Mouse (Mus musculus) kidney, adult 8-10 months (tissue): ENCODE measurements around the gene Ubac2.

Source experiments
- DNase-seq, 2 experiments: peaks; one replicate each; pipeline ENCODE4 v3.0.0; 2022

The Ubac2 gene

DNA sequence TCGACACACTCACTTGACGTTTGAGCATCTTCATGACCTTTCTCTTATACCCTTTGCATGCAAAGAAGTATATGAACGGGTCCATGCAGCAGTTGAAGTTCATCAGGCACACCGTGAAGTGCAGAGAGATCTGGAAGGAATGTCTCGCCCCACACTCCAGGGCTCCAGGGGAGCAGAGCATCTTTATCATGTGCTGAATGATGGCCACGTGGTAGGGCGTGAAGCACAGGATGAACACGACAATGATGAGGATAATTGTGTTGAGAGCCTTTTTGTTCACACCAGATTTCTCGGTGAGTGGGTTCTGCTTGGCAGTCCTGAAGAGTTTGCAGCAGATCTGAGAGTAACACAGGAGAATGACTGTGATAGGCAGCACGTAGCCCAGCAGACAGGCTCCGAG lies 75.7 kb downstream of the Ubac2 start:
- DNase-seq: no peak

DNA sequence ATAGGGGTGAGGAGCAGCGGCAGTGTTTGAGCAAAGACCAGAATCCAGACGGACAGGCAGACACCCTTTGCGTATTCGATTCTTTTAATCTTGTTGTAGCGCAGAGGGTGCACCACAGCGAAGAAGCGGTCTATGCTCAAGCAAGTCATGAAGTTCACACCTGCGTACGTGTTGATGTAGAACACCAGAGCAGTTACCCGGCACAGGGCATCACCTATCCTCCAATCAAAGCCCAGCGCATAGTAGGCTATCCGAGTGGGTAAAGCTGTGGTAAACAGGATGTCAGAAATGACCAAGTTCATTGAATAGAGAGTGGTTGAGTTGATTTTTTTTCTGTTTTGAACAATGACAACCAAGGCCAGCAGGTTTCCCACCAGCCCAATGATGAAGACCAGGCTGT lies 76.2 kb downstream of the Ubac2 start:
- no peak for DNase-seq

- no peak for DNase-seq
These were observed 76.9 kb downstream of the Ubac2 start for GRCm38 (mm10) chr14:121955176-121955795.

DNA sequence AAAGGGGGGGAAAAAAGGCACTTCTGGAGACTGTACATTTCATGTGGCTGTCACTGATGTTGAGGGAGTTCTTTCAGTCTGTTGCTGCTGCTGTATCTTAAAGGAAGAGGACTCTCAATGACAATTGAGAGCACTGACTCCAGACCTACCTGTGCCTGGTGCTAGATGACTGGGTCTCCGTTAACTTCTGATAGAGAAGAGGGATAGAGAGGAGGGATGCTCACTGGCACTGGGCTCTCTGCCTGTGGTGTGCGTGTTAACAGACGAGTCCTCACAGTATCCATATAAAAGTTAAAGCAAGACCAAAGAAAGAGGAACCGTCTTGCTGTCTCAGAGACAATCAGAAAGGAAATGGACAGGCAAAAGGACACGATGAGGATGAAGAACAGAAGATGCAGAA lies 77.9 kb downstream of the Ubac2 start:
- DNase-seq: no peak

GRCm38 (mm10) chr14:121957176-121957871 lies 78.9 kb downstream of the Ubac2 start:
- no peak for DNase-seq

- no peak for DNase-seq
These were observed 79.8 kb downstream of the Ubac2 start for GRCm38 (mm10) chr14:121958041-121958750.

- DNase-seq: no peak
These were observed 80.5 kb downstream of the Ubac2 start for GRCm38 (mm10) chr14:121958751-121959537.

- no peak for DNase-seq
These were observed 81.1 kb downstream of the Ubac2 start for GRCm38 (mm10) chr14:121959538-121959980.

- no peak for DNase-seq
These were observed 81.6 kb downstream of the Ubac2 start for GRCm38 (mm10) chr14:121960031-121960430.

GRCm38 (mm10) chr14:121960531-121960930 lies 82.1 kb downstream of the Ubac2 start:
- DNase-seq: no peak

- DNase-seq: no peak
These were observed 82.6 kb downstream of the Ubac2 start for GRCm38 (mm10) chr14:121960997-121961396.

GRCm38 (mm10) chr14:121961496-121962127 lies 83.2 kb downstream of the Ubac2 start:
- DNase-seq: no peak

GRCm38 (mm10) chr14:121962128-121962890 lies 83.9 kb downstream of the Ubac2 start:
- DNase-seq: no peak

DNA sequence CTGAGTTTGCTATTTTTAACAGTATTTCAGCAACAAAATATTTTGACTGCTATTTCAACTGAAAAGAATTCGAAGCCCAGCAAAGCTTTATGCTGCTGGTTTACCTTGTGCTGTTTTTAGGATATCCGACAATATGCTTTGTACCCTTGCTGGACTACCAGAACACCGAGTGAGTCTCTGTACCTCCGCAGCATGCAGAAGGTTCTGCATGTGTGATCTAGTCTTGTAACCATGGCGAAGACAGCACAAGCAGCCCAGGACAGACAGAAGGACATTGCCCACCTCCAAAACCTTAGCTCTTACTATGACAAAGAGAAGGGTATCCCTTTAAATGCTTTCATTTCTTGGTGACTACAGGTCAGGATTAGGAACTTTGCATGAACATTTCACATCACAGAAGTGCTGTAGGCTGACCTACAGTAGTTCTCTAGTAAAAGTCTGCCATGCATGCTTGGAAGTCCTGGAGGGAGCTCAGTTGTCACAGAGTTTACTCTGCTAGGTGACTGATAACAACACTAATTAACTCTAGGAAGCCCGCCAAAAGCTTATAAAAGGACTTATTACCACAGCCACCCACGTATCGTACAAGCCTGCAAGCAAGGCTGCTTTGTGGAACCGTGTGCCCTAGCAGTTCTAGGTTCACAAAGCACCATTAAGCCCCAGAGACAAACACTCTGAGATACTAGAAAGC lies 85.0 kb downstream of the Ubac2 start:
- DNase-seq: no peak

GRCm38 (mm10) chr14:121963942-121964335 lies 85.5 kb downstream of the Ubac2 start:
- DNase-seq: no peak

DNA sequence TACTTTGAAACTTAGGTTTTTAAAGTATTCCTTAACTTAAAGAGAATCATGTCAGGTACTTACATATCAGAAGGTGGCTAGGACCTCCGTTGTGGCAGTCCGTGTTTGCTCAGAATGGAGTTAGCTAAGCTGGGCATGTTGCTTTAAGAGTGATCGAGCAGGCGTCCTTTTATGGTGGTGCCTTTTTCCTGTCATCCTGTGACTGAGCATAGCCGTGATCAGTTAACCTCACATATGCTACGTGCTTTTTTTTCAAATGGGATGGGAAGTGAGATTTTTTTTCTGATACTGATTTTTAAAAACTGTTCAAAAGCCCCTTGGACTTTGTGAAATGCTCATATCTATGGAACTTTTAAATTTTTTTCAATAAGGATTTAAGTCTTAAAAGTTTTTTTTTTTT lies 86.6 kb downstream of the Ubac2 start, which contains the start of gene Gpr183:
Gene Gpr183, minus strand, starts transcription at position 206 of the 400 bp plus-strand sequence.
- DNase-seq: no peak

DNA sequence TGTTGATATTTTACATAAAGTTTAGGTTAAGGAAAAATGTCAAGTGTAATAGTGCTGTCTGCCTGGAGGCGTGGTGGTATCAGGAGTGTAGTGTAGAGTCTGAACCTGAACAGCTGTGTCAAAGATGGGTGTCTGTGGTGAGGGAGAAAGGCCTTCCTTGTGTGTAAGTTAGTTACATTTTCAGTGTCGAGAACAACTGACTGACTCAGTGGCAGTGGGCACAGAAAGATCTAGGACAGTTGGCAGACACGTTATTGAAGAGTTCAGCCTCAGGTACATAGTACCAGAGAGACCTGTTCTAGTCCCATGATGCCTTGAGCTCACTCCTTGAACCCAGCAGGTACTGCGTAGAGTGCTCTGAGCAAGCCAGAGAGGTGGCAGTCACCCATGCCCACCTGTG lies 87.0 kb downstream of the Ubac2 start:
- no peak for DNase-seq

DNA sequence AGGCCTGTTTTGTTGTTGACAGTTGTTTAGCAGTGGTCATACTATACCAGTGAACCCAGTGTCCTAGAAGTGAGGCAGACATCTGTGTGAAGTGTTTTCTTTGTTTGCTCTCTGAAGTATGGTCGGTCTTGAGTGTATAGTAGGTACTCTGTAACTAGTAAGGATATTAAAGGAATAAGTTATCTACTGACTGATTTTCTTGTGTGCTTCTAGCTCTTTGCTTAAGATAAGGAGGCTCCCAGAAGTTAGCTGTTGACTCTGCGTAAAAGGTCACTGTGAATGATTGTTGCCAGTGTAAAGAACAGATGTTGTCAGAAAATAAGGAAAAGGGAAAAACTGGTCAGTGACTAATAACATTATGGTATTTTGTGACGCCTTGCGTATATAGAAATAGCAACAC lies 88.7 kb downstream of the Ubac2 start:
- DNase-seq: no peak

DNA sequence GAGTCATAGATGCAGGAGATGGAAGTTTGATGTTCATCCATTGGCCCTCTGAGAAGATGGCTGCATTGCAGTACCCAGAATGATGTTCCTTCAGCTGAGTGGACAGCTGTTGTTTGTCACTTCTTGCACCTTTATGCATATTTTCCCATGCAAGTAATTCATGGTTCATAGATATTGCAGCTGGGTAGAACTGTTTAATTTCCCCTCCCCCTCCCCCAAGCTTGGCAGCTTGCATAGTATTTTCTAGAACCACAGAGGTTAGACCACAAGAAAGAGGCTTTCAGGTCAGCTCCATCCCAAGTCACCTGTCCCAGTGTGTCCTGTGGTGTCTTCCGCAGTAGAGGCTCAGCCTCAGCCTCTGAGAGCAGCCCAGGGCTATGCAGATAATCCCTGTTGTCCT lies 92.0 kb downstream of the Ubac2 start:
- DNase-seq: no peak

DNA sequence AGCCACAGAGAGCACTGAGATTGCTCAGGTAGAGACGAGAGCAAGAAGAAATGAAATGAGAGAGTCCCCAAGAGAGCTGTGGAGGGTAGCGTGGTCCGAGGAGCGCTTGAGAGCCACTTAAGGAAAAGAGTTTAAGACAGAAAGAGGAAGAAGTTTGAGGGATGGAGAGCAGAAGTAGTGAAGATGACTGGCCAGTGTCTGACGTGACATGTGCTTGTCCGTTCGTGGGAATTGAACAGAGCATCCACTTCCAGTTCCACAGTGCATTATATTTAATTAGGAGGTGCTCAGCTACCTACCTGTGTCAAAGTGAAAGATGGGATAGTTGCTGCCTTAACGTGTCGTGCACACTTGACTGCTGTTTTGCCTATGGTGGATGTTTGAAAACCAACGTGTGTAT lies 94.7 kb downstream of the Ubac2 start:
- DNase-seq: no peak

DNA sequence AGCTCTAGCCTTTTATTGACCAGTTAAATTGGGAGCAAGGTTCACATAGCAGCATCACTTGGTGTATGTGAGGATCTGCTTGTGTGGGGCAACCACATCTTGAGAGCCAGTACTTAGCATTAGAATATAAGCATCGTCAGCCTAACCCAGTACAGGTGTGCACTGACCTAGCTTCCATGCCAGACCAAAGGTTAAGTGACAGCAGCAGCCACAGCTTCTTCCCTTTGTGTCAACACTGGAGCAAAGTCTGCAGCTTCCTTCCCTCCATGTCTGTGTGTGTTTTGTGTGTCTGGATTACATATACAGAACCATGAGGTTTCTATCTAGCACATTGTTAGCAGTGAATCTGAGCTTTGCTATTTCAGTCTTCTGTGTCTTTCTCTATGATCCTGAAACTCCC lies 103.1 kb downstream of the Ubac2 start:
- no peak for DNase-seq
